Mouse (Mus musculus) gastrocnemius, postnatal 14 days (tissue): Measurements from ENCODE around the gene Elfn2. TPM values are rescaled to one million over a fixed set of nuclear protein-coding genes. Genes with fewer than 3 reads are reported as not detected.

Source experiments
- DNase-seq: peaks from one replicate; pipeline ENCODE4 v3.0.0; 2021; ENCODE audit warnings: mixed read lengths
- intact Hi-C: fragments of 180-260 bp; cut with DNase I; formaldehyde crosslinking; loops from one replicate; pipeline ENCODE4 v1.15.1; 2025; ENCODE audit warnings: low total_unique reads
- total RNA-seq, 2 experiments: library from RNA; stranded (reverse); gene quantifications; 2 replicates each; pipeline ENCODE4 v1.2.3; 2021

Elfn2 gene
- total RNA-seq, 2 experiments from 2014 or later: 0.07 to 0.62 TPM

- intact Hi-C loops: no loop called here
- no peak for DNase-seq
Observed at GRCm38 (mm10) chr15:78730315-78731049, 11.9 kb upstream of the Elfn2 start.

- intact Hi-C loops: no loop called here
- no peak for DNase-seq
Observed at GRCm38 (mm10) chr15:78726697-78727096, 8.1 kb upstream of the Elfn2 start.

GRCm38 (mm10) chr15:78720532-78720931 is 2.0 kb upstream of the Elfn2 start:
- intact Hi-C loops: loop anchor here (5.0 kb wide), 1 partner anchor 93 kb away; no protein-coding TSS in a partner anchor
- no peak for DNase-seq

- intact Hi-C loops: loop anchor here (5.0 kb wide), 1 partner anchor 93 kb away; no protein-coding TSS in a partner anchor
- DNase-seq: peak; percentile 63
Observed at GRCm38 (mm10) chr15:78720094-78720493, 1.5 kb upstream of the Elfn2 start.

GRCm38 (mm10) chr15:78719416-78719815 is 845 bp upstream of the Elfn2 start:
- DNase-seq: no peak
- intact Hi-C loops: no loop called here

- intact Hi-C loops: no loop called here
- DNase-seq: no peak
Observed at GRCm38 (mm10) chr15:78716936-78717335, 1.6 kb downstream of the Elfn2 start.

- DNase-seq: no peak
- intact Hi-C loops: no loop called here
Observed at GRCm38 (mm10) chr15:78715856-78716255, 2.7 kb downstream of the Elfn2 start.

GRCm38 (mm10) chr15:78713751-78714150 is 4.8 kb downstream of the Elfn2 start:
- intact Hi-C loops: no loop called here
- DNase-seq: no peak

GRCm38 (mm10) chr15:78712335-78713258 is 6.0 kb downstream of the Elfn2 start:
- DNase-seq: peak; percentile 26
- intact Hi-C loops: no loop called here

GRCm38 (mm10) chr15:78711935-78712334 is 6.6 kb downstream of the Elfn2 start:
- intact Hi-C loops: no loop called here

GRCm38 (mm10) chr15:78710634-78711033 is 7.9 kb downstream of the Elfn2 start:
- intact Hi-C loops: no loop called here
- no peak for DNase-seq

More at GRCm38 (mm10) chr15:78711935-78712334, 6.6 kb downstream of the Elfn2 start:
- DNase-seq: no peak

GRCm38 (mm10) chr15:78709767-78710166 is 8.8 kb downstream of the Elfn2 start:
- DNase-seq: no peak

GRCm38 (mm10) chr15:78706630-78707029 is 11.9 kb downstream of the Elfn2 start:
- DNase-seq: no peak
- intact Hi-C loops: no loop called here

More at GRCm38 (mm10) chr15:78709767-78710166, 8.8 kb downstream of the Elfn2 start:
- intact Hi-C loops: no loop called here

GRCm38 (mm10) chr15:78704824-78705223 is 13.7 kb downstream of the Elfn2 start:
- intact Hi-C loops: no loop called here
- DNase-seq: no peak

GRCm38 (mm10) chr15:78704007-78704406 is 14.6 kb downstream of the Elfn2 start:
- no peak for DNase-seq
- intact Hi-C loops: no loop called here

GRCm38 (mm10) chr15:78700420-78700819 is 18.2 kb downstream of the Elfn2 start:
- no peak for DNase-seq
- intact Hi-C loops: no loop called here

GRCm38 (mm10) chr15:78699513-78699912 is 19.1 kb downstream of the Elfn2 start:
- intact Hi-C loops: no loop called here
- no peak for DNase-seq

GRCm38 (mm10) chr15:78698491-78699135 is 20.0 kb downstream of the Elfn2 start:
- intact Hi-C loops: no loop called here
- no peak for DNase-seq

- intact Hi-C loops: no loop called here
- DNase-seq: no peak
Observed at GRCm38 (mm10) chr15:78698084-78698483, 20.5 kb downstream of the Elfn2 start.

GRCm38 (mm10) chr15:78695745-78696144 is 22.8 kb downstream of the Elfn2 start:
- DNase-seq: no peak
- intact Hi-C loops: no loop called here
